Mouse (Mus musculus): ENCODE measurements around the gene Exoc4.

DNA sequence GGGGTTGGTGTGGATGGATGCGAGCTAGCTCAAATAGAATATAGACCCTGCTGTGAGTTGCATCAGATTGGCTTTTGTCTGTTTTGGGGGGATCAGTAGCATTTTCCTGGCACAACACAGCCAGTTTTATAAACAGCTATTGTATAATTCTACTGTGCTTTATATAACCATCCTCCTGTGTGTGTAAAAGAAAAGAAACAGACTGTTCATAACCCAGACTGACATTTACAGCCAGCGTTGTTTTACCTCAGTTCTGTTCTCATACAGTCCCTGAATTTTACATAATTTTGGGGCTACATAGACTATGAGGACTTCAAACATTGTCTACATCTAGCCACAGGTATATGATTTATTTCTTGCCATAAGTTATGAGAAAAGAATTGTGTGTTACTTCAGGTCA lies 204.9 kb downstream of the Exoc4 start:
- no peak for TF ChIP-seq CTCF (IDR thresholded peaks at IDR 0.05; ENCODE audit: borderline replicate concordance, insufficient read depth, low read depth, low read length)
- TF ChIP-seq POLR2A (IDR thresholded peaks at IDR 0.05; ENCODE audit: borderline replicate concordance, insufficient read depth, low read length), result no peak
